Mouse (Mus musculus): ENCODE results near the gene Cngb1. TPM values are rescaled to one million over a fixed set of nuclear protein-coding genes. Genes with fewer than 3 reads are reported as not detected.
"Not testable (repeated sequence)": the region's sequence is repeated elsewhere in the genome, so short reads cannot be mapped to it uniquely, and the experiment has no call there.

The Cngb1 gene
- total RNA-seq, 2 experiments from 2014 or later: 0.58 to 0.71 TPM

GRCm38 (mm10) chr8:95270501-95270900 lies 35.9 kb downstream of the Cngb1 start:
- DNase-seq (ENCODE audit: extremely low spot score in 1 of 2, low spot score in 2 of 2): no peak
- intact Hi-C loops (cut with DNase I): no loop called here

- intact Hi-C loops (cut with DNase I): loop anchor here (5.0 kb wide), 1 partner anchor 35 kb away; no protein-coding TSS in a partner anchor
- no peak for DNase-seq (ENCODE audit: extremely low spot score in 1 of 2, low spot score in 2 of 2)
Measured at GRCm38 (mm10) chr8:95262181-95262580, 44.2 kb downstream of the Cngb1 start.

- no peak for DNase-seq (ENCODE audit: extremely low spot score in 1 of 2, low spot score in 2 of 2)
- intact Hi-C loops (cut with DNase I): loop anchor here (2.0 to 10.0 kb wide), 2 partner anchors 75 to 169 kb away; partner anchors contain the start of gene Zfp319
Measured at GRCm38 (mm10) chr8:95255611-95256010, 50.8 kb downstream of the Cngb1 start.

- DNase-seq (ENCODE audit: extremely low spot score in 1 of 2, low spot score in 2 of 2): peak; percentile 92 to 95
- intact Hi-C loops (cut with DNase I): loop anchor here (2.0 to 10.0 kb wide), 2 partner anchors 76 to 170 kb away; partner anchors contain the start of gene Zfp319
Measured at GRCm38 (mm10) chr8:95254564-95255434, 51.6 kb downstream of the Cngb1 start.

GRCm38 (mm10) chr8:95252056-95252455 lies 54.3 kb downstream of the Cngb1 start:
- intact Hi-C loops (cut with DNase I): loop anchor here (10.0 kb wide), 1 partner anchor 173 kb away; no protein-coding TSS in a partner anchor
- no peak for DNase-seq (ENCODE audit: extremely low spot score in 1 of 2, low spot score in 2 of 2)

- intact Hi-C loops (cut with DNase I): loop anchor here (10.0 kb wide), 1 partner anchor 175 kb away; no protein-coding TSS in a partner anchor
- no peak for DNase-seq (ENCODE audit: extremely low spot score in 1 of 2, low spot score in 2 of 2)
Measured at GRCm38 (mm10) chr8:95249847-95250246, 56.5 kb downstream of the Cngb1 start.

- no peak for DNase-seq (ENCODE audit: extremely low spot score in 1 of 2, low spot score in 2 of 2)
- intact Hi-C loops (cut with DNase I): no loop called here
Measured at GRCm38 (mm10) chr8:95247277-95247676, 59.1 kb downstream of the Cngb1 start.

GRCm38 (mm10) chr8:95245180-95245579 lies 61.2 kb downstream of the Cngb1 start:
- peak in 1 of 2 experiments; percentile 83 for DNase-seq (ENCODE audit: extremely low spot score in 1 of 2, low spot score in 2 of 2)
- intact Hi-C loops (cut with DNase I): no loop called here

- intact Hi-C loops (cut with DNase I): no loop called here
- DNase-seq (ENCODE audit: extremely low spot score in 1 of 2, low spot score in 2 of 2): no peak
Measured at GRCm38 (mm10) chr8:95243853-95244252, 62.5 kb downstream of the Cngb1 start.

GRCm38 (mm10) chr8:95242826-95243571 lies 63.4 kb downstream of the Cngb1 start:
- intact Hi-C loops (cut with DNase I): no loop called here
- peak in 1 of 2 experiments; percentile 38 for DNase-seq (ENCODE audit: extremely low spot score in 1 of 2, low spot score in 2 of 2)

GRCm38 (mm10) chr8:95242099-95242825 lies 64.1 kb downstream of the Cngb1 start:
- DNase-seq (ENCODE audit: extremely low spot score in 1 of 2, low spot score in 2 of 2): no peak
- intact Hi-C loops (cut with DNase I): no loop called here

- peak; percentile 67 to 73 for DNase-seq (ENCODE audit: extremely low spot score in 1 of 2, low spot score in 2 of 2)
- intact Hi-C loops (cut with DNase I): no loop called here
Measured at GRCm38 (mm10) chr8:95235683-95236082, 70.7 kb downstream of the Cngb1 start.

GRCm38 (mm10) chr8:95230086-95230485 lies 76.3 kb downstream of the Cngb1 start:
- DNase-seq (ENCODE audit: extremely low spot score in 1 of 2, low spot score in 2 of 2); intact Hi-C loops (cut with DNase I): not testable (repeated sequence)

- no peak for DNase-seq (ENCODE audit: extremely low spot score in 1 of 2, low spot score in 2 of 2)
- intact Hi-C loops (cut with DNase I): no loop called here
Measured at GRCm38 (mm10) chr8:95227151-95227468, 79.3 kb downstream of the Cngb1 start.

- intact Hi-C loops (cut with DNase I): no loop called here
- DNase-seq (ENCODE audit: extremely low spot score in 1 of 2, low spot score in 2 of 2): no peak
Measured at GRCm38 (mm10) chr8:95226251-95227150, 79.9 kb downstream of the Cngb1 start.

- DNase-seq (ENCODE audit: extremely low spot score in 1 of 2, low spot score in 2 of 2): no peak
- intact Hi-C loops (cut with DNase I): no loop called here
Measured at GRCm38 (mm10) chr8:95223969-95224368, 82.4 kb downstream of the Cngb1 start.

GRCm38 (mm10) chr8:95221045-95221444 lies 85.3 kb downstream of the Cngb1 start:
- DNase-seq (ENCODE audit: extremely low spot score in 1 of 2, low spot score in 2 of 2): no peak
- intact Hi-C loops (cut with DNase I): no loop called here

- intact Hi-C loops (cut with DNase I): no loop called here
- DNase-seq (ENCODE audit: extremely low spot score in 1 of 2, low spot score in 2 of 2): no peak
Measured at GRCm38 (mm10) chr8:95220571-95220998, 85.8 kb downstream of the Cngb1 start.
